Mouse (Mus musculus) stomach, postnatal 0 days (tissue): ENCODE data around the gene Pop5.

Source experiments
- CTCF ChIP-seq: IDR thresholded peaks from 2 replicates; pipeline ENCODE4 v1.5.1; 2016; ENCODE audit warnings: antibody characterized with exemption, low read depth, mild to moderate bottlenecking, moderate library complexity
- EP300 ChIP-seq: optimal IDR thresholded peaks from 2 replicates; pipeline ENCODE3; 2016; ENCODE audit warnings: antibody characterized with exemption

- TF ChIP-seq CTCF (no peak), EP300 (no peak)
These were observed 43.8 kb downstream of the Pop5 start, which contains the start of gene Coq5 for GRCm38 (mm10) chr5:115279226-115280049.
